Mouse (Mus musculus): Measurements from ENCODE around the gene Gm26602.

The Gm26602 gene

DNA sequence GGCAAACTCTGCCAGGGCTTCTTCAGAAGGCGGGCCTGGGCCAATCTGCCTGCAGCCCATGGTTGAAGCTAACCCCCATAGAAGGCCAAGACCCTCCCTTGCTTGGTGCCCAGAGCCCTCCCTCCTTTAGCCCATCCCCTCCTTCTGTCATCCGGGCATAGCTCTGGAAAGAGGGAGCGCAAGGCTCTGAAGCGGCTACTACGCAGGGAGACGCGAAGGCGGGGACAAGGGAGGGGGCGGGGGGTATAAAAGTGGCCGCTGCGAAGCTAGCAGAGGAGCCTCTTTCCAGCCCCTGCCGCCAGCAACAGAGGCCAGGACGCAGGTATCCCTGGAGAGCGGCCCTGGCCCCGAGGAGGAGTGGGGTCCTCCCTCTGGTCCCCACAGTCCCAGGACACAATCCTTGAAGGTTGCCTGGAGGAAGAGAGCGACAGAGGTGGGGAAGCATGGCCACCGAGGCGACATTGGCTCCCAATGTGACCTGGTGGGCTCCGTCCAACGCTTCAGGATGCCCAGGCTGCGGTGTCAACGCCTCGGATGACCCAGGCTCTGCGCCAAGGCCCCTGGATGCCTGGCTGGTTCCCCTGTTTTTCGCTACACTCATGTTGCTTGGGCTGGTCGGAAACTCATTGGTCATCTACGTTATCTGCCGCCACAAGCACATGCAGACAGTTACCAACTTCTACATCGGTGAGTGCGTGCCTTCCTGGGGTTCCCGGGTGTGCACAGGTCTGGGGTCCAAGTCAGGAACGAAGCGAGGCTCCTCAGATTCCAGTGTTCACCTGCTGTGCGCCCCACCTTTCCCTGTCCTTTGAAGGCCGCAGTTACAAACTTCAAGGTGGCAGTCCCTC lies 7.8 kb downstream of the Gm26602 start:
- DNase-seq, result peak; percentile 52

DNA sequence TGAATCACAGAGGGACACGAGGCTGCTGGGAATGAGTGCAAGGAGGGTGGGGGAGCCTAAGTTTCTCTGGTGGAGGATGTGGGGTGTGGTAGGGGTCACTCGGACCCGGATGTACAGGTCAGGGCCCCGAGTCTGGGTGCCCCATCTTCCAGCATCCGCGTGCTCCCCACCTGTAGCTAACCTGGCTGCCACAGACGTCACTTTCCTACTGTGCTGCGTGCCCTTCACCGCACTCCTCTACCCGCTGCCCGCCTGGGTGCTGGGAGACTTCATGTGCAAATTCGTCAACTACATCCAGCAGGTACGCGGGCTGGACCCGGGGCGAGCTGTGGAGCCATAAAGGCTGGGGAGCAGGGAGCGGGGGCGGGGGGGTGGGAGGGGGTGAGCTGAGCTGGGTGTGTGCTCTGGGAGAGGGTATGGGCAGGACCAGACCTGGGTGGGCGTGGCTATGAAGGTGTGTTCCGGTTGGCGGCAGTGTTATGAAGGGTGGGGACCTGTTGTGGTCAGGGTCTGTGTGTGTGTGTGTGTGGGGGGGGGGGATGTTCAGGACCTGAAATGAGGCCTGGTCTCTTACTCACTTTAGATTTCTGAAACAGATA lies 8.7 kb downstream of the Gm26602 start:
- peak; percentile 31 for DNase-seq

DNA sequence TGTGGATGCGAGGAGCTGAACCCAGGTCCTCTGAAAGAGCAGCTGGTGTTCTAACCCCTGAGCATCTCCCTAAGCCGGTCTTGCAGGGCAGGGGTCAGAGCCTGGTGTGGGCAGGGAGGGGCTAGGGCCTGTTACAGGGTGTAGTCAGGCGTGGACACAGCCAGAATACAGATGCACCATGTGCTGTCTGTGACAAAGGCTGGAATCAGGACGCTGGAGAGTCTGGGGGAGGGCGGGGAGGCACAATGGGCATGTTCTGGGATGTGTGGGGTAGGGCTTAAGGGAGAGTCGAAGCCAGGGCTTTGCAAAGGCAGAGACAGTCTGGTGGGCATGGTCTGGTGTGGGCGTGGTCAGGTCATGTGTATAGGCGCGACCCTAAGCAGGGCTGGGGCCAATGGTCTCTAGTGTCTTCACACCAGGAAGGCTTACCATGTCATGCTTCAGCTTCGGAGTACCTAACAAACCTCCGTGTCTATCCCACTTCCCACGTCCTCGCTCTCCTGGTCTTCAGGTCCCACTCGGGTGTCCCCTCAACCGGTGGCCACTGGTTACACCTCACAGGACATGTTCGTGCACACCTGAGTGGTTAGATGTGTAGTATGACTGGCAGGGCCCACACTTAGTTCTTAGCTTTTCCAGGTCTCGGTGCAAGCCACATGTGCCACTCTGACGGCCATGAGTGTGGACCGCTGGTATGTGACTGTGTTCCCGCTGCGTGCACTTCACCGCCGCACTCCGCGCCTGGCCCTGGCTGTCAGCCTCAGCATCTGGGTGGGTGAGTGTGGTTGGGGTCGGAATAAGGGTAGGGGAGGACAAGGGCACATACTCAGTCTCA lies 9.6 kb downstream of the Gm26602 start:
- DNase-seq, result peak; percentile 34

DNA sequence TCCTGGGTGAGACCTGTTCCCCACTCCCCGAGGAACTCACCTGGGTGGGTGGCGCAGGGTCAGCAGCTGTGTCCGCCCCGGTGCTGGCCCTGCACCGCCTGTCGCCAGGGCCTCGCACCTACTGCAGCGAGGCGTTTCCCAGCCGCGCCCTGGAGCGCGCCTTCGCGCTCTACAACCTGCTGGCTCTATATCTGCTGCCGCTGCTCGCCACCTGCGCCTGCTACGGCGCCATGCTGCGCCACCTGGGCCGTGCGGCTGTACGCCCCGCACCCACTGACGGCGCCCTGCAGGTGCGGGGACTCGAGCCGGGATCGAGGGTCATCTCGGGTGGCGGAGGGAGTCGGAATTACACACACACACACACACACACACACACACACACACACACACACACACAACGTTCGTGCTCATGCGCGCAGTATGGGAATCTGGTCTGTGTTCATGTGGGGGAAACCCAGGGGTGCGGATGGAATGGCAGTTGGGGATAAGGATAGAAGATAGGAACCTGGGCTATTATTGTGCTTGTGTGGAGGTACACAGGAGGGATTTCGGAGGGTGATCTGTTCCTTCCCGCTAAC lies 10.4 kb downstream of the Gm26602 start, which contains the start of gene R3hdm4:
TSS of gene R3hdm4 (minus strand) at position 251 of the 578 bp plus-strand sequence.
- peak; percentile 38 for DNase-seq

GRCm38 (mm10) chr10:79921572-79921971 lies 10.9 kb downstream of the Gm26602 start:
- peak; percentile 37 for DNase-seq

- peak; percentile 95 for DNase-seq
Measured at GRCm38 (mm10) chr10:79924998-79925784, 14.5 kb downstream of the Gm26602 start.

GRCm38 (mm10) chr10:79925785-79926490 lies 15.3 kb downstream of the Gm26602 start:
- DNase-seq, result no peak

DNA sequence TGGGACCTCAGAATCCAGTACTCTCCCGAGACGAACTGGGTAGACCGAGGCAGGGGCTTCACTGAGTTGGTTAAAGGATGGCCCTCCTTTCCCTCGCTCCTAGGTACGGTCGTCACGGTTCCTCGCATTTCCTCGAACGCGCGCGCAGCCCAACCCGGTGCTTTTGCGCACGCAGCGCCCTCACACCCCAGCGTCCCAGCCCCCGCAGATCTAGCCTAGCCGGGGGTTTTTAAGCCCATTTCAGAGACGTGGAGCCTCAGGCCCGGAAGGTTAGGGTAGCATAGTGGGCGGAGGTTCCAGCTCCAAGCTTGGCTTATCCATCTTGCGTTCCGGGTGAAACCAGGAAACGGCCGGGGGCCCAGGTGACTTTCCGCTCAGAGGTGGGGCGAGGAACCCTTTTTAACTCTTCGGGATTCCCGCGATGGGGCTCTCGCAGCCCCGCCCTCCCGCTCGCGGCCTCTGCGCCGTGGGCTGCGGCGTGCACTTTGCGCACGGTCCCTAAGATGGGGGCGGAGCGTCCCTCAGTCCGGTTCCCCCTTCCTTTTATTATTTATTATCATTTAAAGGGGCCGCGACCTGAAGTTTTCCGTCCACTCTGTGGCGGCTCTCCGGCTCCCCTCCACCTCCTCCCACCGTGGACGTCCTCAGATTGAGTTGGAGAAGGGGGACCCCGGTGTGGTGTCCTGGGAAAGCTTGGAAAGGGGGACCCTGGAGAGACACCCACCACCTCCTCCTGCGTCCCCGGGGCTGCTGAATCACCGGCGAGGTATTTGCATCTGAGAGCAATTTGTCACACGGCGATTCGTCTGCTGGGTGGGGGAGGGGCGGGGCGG lies 16.1 kb downstream of the Gm26602 start, which contains the start of gene Arid3a:
TSS of gene Arid3a (plus strand) at position 553 of the 833 bp plus-strand sequence.
- DNase-seq, result peak; percentile 87

- DNase-seq, result peak; percentile 54
Measured at GRCm38 (mm10) chr10:79927324-79928029, 16.8 kb downstream of the Gm26602 start.

GRCm38 (mm10) chr10:79928030-79928694 lies 17.5 kb downstream of the Gm26602 start:
- peak; percentile 32 for DNase-seq

DNA sequence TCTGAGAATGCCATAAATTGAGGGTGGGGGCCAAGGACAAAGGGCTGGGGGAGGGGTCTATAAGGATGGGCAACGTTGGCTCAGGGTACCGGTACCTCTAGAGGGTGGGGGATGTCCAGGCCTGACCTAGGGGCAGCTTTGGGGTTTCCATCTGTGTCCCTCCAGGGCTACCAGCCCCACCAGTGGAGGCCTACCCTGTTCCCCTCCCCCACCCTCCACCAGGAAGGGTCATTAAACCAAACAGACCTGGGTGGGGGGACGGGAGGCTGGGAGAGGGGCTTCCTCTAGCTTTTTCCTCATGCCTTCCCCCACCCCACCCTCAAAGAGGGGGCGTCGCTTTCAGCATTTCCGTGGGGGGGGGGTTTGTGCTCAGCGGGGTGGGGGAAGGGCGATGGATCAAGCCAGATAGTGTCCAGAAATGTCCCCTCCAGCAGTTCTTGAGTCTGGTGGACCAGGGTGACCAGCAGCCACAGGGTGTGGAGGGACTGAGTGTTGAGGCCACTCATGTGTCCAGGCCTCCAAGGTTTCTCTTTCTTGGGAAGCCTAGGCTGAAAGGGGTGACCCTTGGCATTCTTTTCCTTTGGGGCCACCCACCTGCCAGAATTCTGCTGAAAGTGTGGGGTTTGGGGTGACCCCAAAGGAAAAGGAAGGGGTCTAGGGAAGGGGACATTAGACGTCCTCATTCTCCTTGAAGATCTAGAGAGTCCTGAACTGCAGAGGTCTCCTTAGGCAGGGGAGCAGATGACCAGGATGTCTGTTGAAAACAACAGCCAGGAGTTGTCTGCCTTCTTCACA lies 18.4 kb downstream of the Gm26602 start:
- no peak for DNase-seq

GRCm38 (mm10) chr10:79929967-79930825 lies 19.5 kb downstream of the Gm26602 start:
- peak; percentile 30 for DNase-seq

GRCm38 (mm10) chr10:79930826-79931186 lies 20.1 kb downstream of the Gm26602 start:
- no peak for DNase-seq

DNA sequence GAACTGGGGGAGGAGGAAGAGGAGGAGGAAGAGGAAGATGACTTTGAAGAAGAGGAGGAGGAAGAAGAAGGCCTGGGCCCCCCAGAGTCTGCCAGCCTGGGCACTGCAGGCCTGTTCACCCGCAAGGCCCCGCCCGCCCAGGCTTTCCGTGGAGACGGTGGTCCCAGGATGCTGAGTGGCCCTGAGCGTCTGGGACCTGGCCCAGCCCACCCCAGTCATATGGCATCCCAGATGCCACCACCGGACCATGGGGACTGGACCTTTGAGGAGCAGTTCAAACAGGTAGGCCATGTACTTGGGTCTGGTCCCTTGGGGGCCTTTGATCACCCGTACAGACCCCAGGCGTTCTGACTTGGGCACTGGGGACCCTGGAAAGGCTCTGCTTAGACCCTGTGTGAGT lies 21.1 kb downstream of the Gm26602 start:
- no peak for DNase-seq

- DNase-seq, result peak; percentile 61
Measured at GRCm38 (mm10) chr10:79932736-79933135, 22.1 kb downstream of the Gm26602 start.

DNA sequence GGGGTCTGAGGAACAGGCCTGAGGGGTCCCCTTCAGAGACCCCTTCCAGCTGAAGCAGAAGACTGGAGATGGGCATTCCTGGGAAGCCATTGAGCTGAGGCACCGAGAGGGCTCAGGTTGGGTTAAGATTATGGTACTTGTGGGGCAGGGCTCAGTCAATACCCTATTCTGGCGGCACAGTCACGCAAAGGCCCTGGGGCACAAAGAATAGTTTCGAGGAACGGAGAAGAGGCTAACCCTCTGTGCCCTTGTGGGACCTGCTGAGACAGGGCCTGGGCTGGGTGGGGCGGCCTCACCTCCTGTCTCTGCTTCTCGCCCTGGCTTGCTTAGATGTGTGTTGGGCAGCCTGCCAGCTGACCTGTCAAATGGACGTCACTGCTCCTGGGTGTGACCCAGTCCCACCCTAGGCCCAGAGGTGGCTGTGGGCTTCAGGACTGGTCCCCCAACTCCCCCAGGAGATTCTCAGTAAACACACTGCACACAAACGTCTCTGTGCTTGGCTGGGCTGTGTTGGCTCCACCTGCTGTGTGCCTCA lies 22.6 kb downstream of the Gm26602 start:
- no peak for DNase-seq

DNA sequence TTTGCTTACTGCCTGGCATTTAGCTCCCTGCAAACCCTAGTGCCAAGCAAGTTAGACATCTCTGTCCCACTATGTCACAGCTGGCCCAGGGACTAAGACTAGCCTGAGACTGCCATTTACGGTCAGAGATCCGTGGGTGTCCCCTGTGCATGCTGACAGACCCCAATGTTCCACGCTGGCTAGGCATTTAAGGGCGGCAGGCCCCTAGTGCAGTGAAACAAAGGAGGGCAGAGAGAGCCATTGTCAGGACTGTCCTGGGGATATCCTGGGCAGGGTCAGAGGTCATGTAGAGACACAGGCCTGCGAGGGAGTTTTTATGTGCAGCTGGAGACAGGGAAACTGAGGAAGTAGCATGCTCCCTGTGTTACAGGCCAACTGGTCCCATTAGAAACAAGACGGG lies 23.2 kb downstream of the Gm26602 start:
- no peak for DNase-seq
